Mouse (Mus musculus) lung, embryonic 16.5 days (tissue): ENCODE data around the gene Cacna2d1. TPM values are rescaled to one million over a fixed set of nuclear protein-coding genes. Genes with fewer than 3 reads are reported as not detected.
A peak's percentile ranks its signal among the peaks of the same experiment; 100 is the strongest.

ENCODE experiments used
- ATAC-seq: fragments of 200-750 bp; cut with Nextera tagmentation; 2 replicates; pipeline ENCODE4 v1.8.0; 2017; ENCODE audit warnings: low read depth, mild to moderate bottlenecking, moderate library complexity
- H3K27ac ChIP-seq: fragments of 300-500 bp; sonication (generic); 2 replicates; pipeline ENCODE4 v1.5.1; 2014; ENCODE audit warnings: mild to moderate bottlenecking, control low read depth, low read length
- H3K27me3 ChIP-seq: fragments of 300-500 bp; sonication (generic); 2 replicates; pipeline ENCODE4 v1.6.1; 2014; ENCODE audit warnings: low read depth, low read length, mixed read lengths; ENCODE audit not compliant: control insufficient read depth, insufficient read depth
- H3K36me3 ChIP-seq: fragments of 300-500 bp; sonication (generic); 2 replicates; pipeline ENCODE4 v1.6.1; 2014; ENCODE audit warnings: low read length; ENCODE audit not compliant: control insufficient read depth, insufficient read depth
- H3K4me1 ChIP-seq: fragments of 300-500 bp; sonication (generic); replicated peaks from 2 replicates; pipeline ENCODE4 v1.6.1; 2014; ENCODE audit warnings: low read length, mixed read lengths; ENCODE audit not compliant: control insufficient read depth, insufficient read depth
- H3K4me2 ChIP-seq: fragments of 300-500 bp; sonication (generic); 2 replicates; pipeline ENCODE4 v1.6.1; 2014; ENCODE audit warnings: low read depth, low read length, control low read depth
- H3K4me3 ChIP-seq: fragments of 300-500 bp; sonication (generic); 2 replicates; pipeline ENCODE4 v1.5.1; 2014; ENCODE audit warnings: mild to moderate bottlenecking, low read length, control low read depth
- H3K9ac ChIP-seq: fragments of 300-500 bp; sonication (generic); 2 replicates; pipeline ENCODE4 v1.6.1; 2014; ENCODE audit warnings: low read length, control low read depth
- H3K9me3 ChIP-seq: fragments of 300-500 bp; sonication (generic); 2 replicates; pipeline ENCODE4 v1.6.1; 2016; ENCODE audit warnings: low read length; ENCODE audit not compliant: control insufficient read depth
- WGBS: fragments of 180-500 bp; shearing (Covaris S2); extraction: QIAGEN DNeasy Blood & Tissue Kit; methylation state at CpG from one replicate; pipeline ENCODE4 v1.1.7; 2014; 5-methylcytosine and 5-hydroxymethylcytosine counted together
- polyA plus RNA-seq: library from polyadenylated mRNA; unstranded; fragments of >200 nt; fragmentation: Nextera tagmentation; extraction: Ambion mirVana; gene quantifications from 2 replicates; pipeline ENCODE4 v1.2.1, GENCODE M21; 2015

Gene Cacna2d1
- polyA plus RNA-seq: 9.6 and 10.6 TPM in 2 replicates

GRCm38 (mm10) chr5:15934376-15935233 is at the start of gene Cacna2d1:
Gene Cacna2d1 (plus strand): TSS chr5:15934691.
- WGBS: under 1% methylated on average over 83 of the region's 120 CpGs
- Histone ChIP-seq H3K4me3 (peak within 1 kb of the TSS; percentile 75), H3K36me3 (no peaks in the 10 kb centered on the region), H3K9me3 (no peaks in the 10 kb centered on the region), H3K9ac (peak within 1 kb of the TSS; percentile 82), H3K4me2 (peak within 1 kb of the TSS; percentile 92), H3K27me3 (peaks cover 7% of the 10 kb centered on the region), H3K4me1 (no peaks in the 10 kb centered on the region), H3K27ac (peak within 1 kb of the TSS; percentile 73)
- peak; percentile 94 for ATAC-seq

GRCm38 (mm10) chr5:15895098-15895497 is 39.4 kb upstream of the Cacna2d1 start:
- Histone ChIP-seq H3K9ac (no peak overlapping the region), H3K4me1 (no peaks in the 10 kb centered on the region), H3K4me2 (no peak overlapping the region), H3K27ac (no peak overlapping the region), H3K4me3 (no peak overlapping the region), H3K36me3 (no peaks in the 10 kb centered on the region), H3K27me3 (no peaks in the 10 kb centered on the region), H3K9me3 (no peaks in the 10 kb centered on the region)
- no peak for ATAC-seq
- 63% methylated on average over 2 of the region's 2 CpGs for WGBS

GRCm38 (mm10) chr5:15896706-15897105 is 37.8 kb upstream of the Cacna2d1 start:
- Histone ChIP-seq H3K27me3 (no peaks in the 10 kb centered on the region), H3K4me3 (no peak overlapping the region), H3K4me2 (no peak overlapping the region), H3K4me1 (no peaks in the 10 kb centered on the region), H3K9ac (no peak overlapping the region), H3K36me3 (no peaks in the 10 kb centered on the region), H3K9me3 (no peaks in the 10 kb centered on the region), H3K27ac (no peak overlapping the region)
- WGBS: 87% methylated on average over 3 of the region's 3 CpGs
- ATAC-seq: no peak

GRCm38 (mm10) chr5:15906446-15906845 is 28.0 kb upstream of the Cacna2d1 start:
- Histone ChIP-seq H3K9me3 (no peaks in the 10 kb centered on the region), H3K27ac (no peak overlapping the region), H3K27me3 (no peaks in the 10 kb centered on the region), H3K36me3 (no peaks in the 10 kb centered on the region), H3K4me3 (no peak overlapping the region), H3K4me2 (no peak overlapping the region), H3K9ac (no peak overlapping the region), H3K4me1 (no peaks in the 10 kb centered on the region)
- 75% methylated on average over 3 of the region's 3 CpGs for WGBS
- ATAC-seq: no peak

DNA sequence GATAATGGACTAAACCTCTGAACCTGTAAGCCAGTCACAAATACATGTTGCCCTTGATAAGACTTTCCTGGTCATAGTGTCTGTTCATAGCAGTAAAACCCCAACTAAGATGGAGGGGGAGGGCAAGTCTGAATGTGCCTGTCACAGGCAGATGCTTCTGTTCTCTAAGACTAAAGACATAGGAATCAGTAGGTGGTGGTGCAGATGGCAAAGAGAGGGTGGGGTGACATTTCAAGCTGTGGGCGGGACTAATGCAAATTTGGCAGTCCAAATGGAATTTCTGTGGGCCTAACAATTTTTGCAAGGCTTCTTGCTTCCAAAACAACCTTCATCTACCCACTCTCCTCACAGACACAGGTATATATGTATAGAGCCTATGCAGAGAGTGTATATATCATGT is 19.6 kb upstream of the Cacna2d1 start:
- no peak overlapping the region for H3K4me2 ChIP-seq
- ATAC-seq: no peak
- H3K9me3 ChIP-seq: no peaks in the 10 kb centered on the region
- no peak overlapping the region for H3K27ac ChIP-seq
- H3K4me1 ChIP-seq: no peaks in the 10 kb centered on the region
- H3K4me3 ChIP-seq: no peak overlapping the region
- no peaks in the 10 kb centered on the region for H3K27me3 ChIP-seq
- 69% methylated on average over 1 of the region's 1 CpGs for WGBS
- H3K9ac ChIP-seq: no peak overlapping the region
- H3K36me3 ChIP-seq: no peaks in the 10 kb centered on the region

DNA sequence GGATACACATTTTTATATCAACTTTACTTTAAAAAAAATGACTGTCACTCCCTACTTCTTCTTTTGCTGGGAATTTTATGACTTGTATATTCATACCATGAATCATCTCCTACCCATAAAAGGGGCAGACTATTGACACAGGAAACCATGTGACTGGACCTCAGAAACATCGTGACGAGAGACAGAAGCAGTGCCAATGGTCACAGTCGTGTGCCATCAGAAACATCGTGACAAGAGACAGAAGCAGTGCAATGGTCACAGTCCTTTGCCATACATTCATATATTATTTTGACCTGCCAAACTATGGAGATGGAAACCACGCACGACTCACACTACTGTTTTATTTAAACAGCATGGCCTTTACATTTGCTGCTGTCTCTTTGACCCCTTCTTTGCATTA is 6.0 kb upstream of the Cacna2d1 start:
- Histone ChIP-seq H3K9me3 (no peaks in the 10 kb centered on the region), H3K4me1 (no peaks in the 10 kb centered on the region), H3K4me3 (no peak overlapping the region), H3K36me3 (no peaks in the 10 kb centered on the region), H3K27ac (no peak overlapping the region), H3K27me3 (no peaks in the 10 kb centered on the region; the same call in 1 of the 2 replicates), H3K9ac (no peak overlapping the region), H3K4me2 (no peak overlapping the region)
- ATAC-seq: no peak
- WGBS: 64% methylated on average over 6 of the region's 6 CpGs

GRCm38 (mm10) chr5:15933017-15933416 is 1.5 kb upstream of the Cacna2d1 start:
- Histone ChIP-seq H3K9ac (no peak overlapping the region), H3K27me3 (peaks cover 7% of the 10 kb centered on the region), H3K4me3 (no peak overlapping the region), H3K27ac (no peak overlapping the region), H3K9me3 (no peaks in the 10 kb centered on the region), H3K4me1 (no peaks in the 10 kb centered on the region), H3K36me3 (no peaks in the 10 kb centered on the region), H3K4me2 (no peak overlapping the region)
- ATAC-seq: no peak
- WGBS: 38% methylated on average over 6 of the region's 6 CpGs

DNA sequence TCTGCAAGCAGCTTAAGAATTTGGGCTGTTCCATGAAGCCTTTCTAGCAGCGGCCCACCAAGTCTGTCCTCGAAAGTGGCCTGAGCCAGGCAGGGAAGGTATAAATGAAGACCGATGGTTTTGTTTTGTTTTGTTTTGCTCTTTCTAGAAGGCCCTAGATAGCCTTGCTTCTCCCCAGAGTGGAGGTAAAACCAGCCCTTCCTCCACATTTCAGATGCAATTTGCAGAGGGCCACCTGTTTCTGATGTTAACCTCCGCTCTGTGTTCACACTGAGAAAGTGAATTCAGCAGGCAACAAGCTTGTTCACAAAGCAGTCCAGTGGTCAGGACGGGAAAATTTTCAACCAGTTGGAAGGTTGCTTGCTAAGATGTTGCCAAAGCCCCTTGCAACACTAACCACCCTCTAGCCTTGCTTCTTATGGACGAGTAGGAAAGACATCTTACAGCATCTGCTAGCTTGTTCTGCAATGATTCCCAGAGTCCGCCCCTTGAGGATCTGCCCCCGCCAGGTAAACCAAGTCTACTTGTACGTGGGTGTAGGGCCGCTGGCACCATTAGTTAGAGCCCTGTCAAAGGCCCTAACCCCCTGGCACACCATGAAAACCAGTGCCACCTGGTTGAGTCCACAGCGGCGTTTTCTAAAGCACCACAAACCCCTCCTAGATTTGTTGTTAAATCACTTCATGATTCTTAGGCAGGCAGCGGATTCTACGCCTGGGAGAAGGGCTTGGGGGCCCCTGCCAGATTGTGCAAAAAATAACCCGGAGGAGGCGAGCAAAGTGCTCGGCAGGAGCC is 713 bp upstream of the Cacna2d1 start:
- Histone ChIP-seq H3K4me2 (peak overlapping the region; percentile 92), H3K9me3 (no peaks in the 10 kb centered on the region), H3K9ac (peak overlapping the region; percentile 82), H3K36me3 (no peaks in the 10 kb centered on the region), H3K4me1 (no peaks in the 10 kb centered on the region), H3K27me3 (peaks cover 7% of the 10 kb centered on the region), H3K4me3 (peak overlapping the region; percentile 75), H3K27ac (peak overlapping the region; percentile 73; the same call in 1 of the 2 replicates)
- WGBS: 9% methylated on average over 17 of the region's 17 CpGs
- peak; percentile 12 for ATAC-seq

GRCm38 (mm10) chr5:15935234-15935728 is 790 bp downstream of the Cacna2d1 start:
- Histone ChIP-seq H3K4me2 (peak overlapping the region; percentile 92), H3K4me1 (no peaks in the 10 kb centered on the region), H3K27ac (peak overlapping the region; percentile 73; the same call in 1 of the 2 replicates), H3K9ac (peak overlapping the region; percentile 82), H3K4me3 (peak overlapping the region; percentile 75), H3K27me3 (peaks cover 7% of the 10 kb centered on the region), H3K36me3 (no peaks in the 10 kb centered on the region), H3K9me3 (no peaks in the 10 kb centered on the region)
- 1% methylated on average over 27 of the region's 27 CpGs for WGBS
- ATAC-seq: no peak
